Mouse (Mus musculus): ENCODE results near the gene Irak4. TPM values are rescaled to one million over a fixed set of nuclear protein-coding genes. Genes with fewer than 3 reads are reported as not detected.
A peak's percentile ranks its signal among the peaks of the same experiment; 100 is the strongest.

Gene Irak4
- polyA plus RNA-seq, 1 experiment from 2014 or later, result 1.5 TPM

DNA sequence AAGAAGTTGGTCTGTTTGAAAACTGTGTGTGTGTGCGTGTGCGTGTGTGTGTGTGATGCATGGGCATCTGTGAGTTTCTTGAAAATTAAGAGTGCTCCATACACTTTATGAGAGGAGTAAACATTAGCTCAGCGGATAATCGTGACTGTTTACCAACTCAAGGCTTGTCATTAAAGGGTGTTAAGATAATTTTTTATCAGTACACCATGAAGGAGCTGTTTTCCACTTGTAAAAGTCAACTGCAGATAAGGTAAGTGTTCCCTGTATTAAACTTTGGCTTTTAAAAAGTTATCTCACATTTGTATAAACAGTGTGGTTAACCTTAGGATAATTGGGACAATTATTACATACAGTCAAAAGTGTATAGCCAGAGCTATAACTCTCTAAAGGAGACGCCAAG, 11.1 kb upstream of the Irak4 start:
- Histone ChIP-seq H3K4me2 (replicated peaks) (no peak overlapping the region), H3K36me3 (no peaks in the 10 kb centered on the region), H3K9ac (replicated peaks) (no peak overlapping the region), H3K9me3 (no peaks in the 10 kb centered on the region), H3K27ac (replicated peaks) (no peak overlapping the region), H3K4me1 (no peaks in the 10 kb centered on the region), H3K27me3 (no peaks in the 10 kb centered on the region), H3K4me3 (no peak overlapping the region)
- no peak for ATAC-seq (replicated peaks)
- 85% methylated on average over 5 of the region's 5 CpGs for WGBS

DNA sequence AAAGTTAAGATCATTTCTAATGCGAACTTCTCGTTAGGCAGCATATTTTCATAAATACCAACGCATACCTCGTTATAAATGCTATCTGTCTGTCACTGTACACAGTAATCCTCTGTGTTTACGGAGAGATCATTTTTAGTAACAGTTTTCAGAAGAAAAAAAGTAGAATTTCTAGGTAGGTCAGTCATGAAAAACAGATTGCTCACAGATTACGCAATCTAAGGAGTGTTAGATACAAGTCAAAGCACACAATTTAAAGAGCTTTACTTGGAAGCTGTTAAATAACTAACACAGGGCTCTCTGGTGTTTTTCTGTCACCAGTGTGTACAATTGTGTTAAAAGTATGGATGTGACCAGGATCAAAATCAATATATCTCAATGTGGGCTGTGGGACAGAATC, 10.5 kb upstream of the Irak4 start:
- Histone ChIP-seq H3K4me2 (replicated peaks) (no peak overlapping the region), H3K27ac (replicated peaks) (no peak overlapping the region), H3K9me3 (no peaks in the 10 kb centered on the region), H3K4me1 (no peaks in the 10 kb centered on the region), H3K36me3 (no peaks in the 10 kb centered on the region), H3K4me3 (no peak overlapping the region), H3K27me3 (no peaks in the 10 kb centered on the region), H3K9ac (replicated peaks) (no peak overlapping the region)
- WGBS, result 69% methylated on average over 6 of the region's 6 CpGs
- no peak for ATAC-seq (replicated peaks)

DNA sequence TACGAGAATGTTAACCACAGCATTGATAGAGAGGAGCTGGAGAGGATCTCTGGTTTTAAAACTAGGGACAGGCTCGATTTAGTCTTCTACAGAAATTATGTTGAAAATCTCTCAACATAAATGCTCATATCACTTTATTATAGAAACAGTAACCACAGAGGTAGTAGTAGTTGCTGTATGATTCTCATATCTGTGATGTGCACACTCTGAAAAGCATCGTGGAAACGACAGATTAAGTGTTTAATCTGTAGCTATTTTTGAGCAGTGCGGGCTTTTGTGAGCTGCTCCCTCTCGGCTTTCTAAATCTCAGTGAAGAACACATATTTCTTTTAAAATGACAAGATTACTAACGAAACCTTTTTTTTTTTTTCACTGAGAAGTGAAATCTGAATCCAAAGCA, 7.9 kb upstream of the Irak4 start:
- H3K36me3 ChIP-seq, result no peaks in the 10 kb centered on the region
- no peaks in the 10 kb centered on the region for H3K9me3 ChIP-seq
- no peaks in the 10 kb centered on the region for H3K4me1 ChIP-seq
- H3K27ac ChIP-seq (replicated peaks), result no peak overlapping the region
- no peak overlapping the region for H3K4me2 ChIP-seq (replicated peaks)
- H3K27me3 ChIP-seq, result no peaks in the 10 kb centered on the region
- ATAC-seq (replicated peaks), result no peak
- WGBS, result 93% methylated on average over 7 of the region's 7 CpGs
- no peak overlapping the region for H3K4me3 ChIP-seq
- H3K9ac ChIP-seq (replicated peaks), result no peak overlapping the region

DNA sequence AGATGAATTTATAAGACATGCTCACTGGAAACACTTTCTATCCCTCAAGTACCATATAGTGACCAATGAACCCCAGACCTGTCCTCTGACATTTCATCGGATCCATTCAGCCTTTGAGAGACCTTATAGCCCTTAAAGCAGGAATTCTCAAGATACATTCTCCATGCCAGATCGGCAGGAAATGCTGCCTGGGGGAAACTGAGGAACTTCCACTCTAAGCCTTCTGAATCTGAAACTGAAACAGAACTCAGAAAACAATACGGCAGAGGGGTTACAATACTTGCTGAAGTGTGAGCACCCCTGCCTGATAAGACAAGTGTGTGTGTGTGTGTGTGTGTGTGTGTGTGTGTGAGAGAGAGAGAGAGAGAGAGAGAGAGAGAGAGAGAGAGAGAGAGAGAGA, 4.1 kb upstream of the Irak4 start:
- Histone ChIP-seq H3K36me3 (no peaks in the 10 kb centered on the region), H3K4me2 (replicated peaks) (no peak overlapping the region), H3K4me1 (0 out of 2 replicates have a peak, but pooled peaks cover 11% of the 10 kb centered on the region), H3K27me3 (no peaks in the 10 kb centered on the region), H3K9ac (replicated peaks) (no peak overlapping the region), H3K4me3 (no peak overlapping the region), H3K9me3 (no peaks in the 10 kb centered on the region), H3K27ac (replicated peaks) (no peak overlapping the region)
- WGBS, result 93% methylated on average over 3 of the region's 3 CpGs
- no peak for ATAC-seq (replicated peaks)

DNA sequence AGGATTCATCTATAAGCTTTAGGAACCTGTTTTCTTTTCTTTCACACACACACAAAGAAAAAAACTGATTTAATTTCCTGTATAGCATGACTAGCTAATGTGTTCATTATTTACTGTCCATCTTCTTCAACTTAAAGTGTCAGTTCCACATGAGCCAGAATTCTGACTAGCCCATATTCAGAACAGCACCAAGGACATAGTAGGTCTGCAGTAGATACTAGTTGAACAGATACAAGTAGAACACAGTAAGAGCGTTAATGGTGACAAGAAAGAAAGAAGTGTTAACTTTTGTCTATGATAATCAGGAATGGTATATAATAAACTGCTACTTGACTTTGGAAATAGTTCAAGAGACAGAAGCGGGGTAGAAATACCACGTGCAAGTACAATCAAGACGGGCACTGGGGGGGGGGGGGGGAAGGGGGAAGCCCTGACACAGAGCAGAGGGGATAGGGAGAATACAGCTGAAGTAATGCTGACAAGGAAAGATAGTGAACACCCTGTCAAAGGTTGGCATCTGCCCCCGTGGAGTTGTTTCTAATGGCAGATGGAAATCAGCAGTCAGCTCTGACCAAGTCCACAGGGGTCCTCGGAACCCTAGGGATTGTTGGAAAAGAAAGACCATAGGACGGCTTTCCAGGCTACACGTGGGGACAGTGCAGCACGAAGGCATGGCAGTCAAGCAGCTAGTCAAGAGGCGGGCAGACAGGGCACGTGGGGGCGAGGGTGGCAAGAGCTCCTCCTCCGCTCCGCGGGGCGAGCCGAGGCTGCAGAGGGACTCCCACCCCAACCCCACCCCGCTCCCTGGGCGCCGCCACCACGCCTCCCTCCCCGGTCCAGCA, 655 bp upstream of the Irak4 start:
- peak overlapping the region; percentile 53 for H3K9ac ChIP-seq (replicated peaks)
- peak; percentile 92 for ATAC-seq (replicated peaks)
- H3K4me2 ChIP-seq (replicated peaks), result peak overlapping the region; percentile 70
- H3K27me3 ChIP-seq, result no peaks in the 10 kb centered on the region
- H3K36me3 ChIP-seq, result no peaks in the 10 kb centered on the region
- H3K27ac ChIP-seq (replicated peaks), result no peak overlapping the region
- WGBS, result 9% methylated on average over 22 of the region's 22 CpGs
- H3K4me3 ChIP-seq, result peak overlapping the region; percentile 74
- 0 out of 2 replicates have a peak, but pooled peaks cover 11% of the 10 kb centered on the region for H3K4me1 ChIP-seq
- H3K9me3 ChIP-seq, result no peaks in the 10 kb centered on the region

DNA sequence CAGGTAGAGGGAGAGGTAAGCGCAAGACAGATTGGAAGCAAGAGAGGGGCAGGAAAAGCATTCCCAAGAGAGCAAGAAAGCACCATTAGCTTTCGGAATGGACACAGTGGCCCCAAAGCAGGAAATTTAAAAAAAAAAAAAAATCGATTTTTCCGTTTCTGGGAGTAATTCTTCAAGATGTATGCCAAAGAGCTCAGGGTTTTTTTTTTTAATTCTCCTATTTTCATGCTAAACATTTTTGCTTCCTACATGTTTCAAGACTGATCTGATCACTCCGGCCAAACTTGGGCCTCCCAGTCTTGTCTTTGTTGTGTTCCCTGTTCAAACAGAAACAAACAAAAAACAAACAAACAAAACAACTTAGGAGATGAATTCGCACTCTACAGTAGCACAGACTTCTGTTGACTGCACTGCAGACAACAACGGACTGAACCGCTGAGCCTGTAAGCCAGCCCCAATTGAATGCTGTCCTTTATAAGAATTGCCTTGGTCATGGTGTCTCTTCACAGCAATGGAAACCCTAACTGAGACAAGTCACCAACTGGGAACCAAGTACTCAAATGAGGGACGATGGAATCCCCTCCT, 701 bp downstream of the Irak4 start:
- 0 out of 2 replicates have a peak overlapping the region, but pooled peaks have one; percentile 20 for H3K27ac ChIP-seq (replicated peaks)
- WGBS, result 40% methylated on average over 9 of the region's 9 CpGs

DNA sequence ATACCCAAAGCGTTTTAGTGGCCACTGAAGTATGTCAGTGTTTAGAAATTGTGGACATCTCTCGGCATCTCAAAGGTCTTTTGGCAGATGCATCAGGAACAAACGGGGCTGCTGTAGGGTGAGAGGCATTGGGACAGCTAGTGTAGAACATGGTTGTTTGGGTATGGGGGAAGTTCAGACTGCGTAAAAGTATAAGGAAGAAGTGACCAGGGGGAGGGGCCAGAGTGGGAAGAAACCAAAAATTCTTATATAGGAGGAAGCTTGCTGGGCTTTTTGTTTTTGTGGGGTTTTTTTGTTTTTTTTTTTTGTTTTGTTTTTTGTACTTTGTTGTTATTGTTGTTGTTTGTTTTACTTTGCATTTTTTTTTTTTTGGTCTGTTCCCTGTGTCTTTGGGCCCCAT, 1.4 kb downstream of the Irak4 start:
- H3K27me3 ChIP-seq, result no peaks in the 10 kb centered on the region
- 0 out of 2 replicates have a peak, but pooled peaks cover 11% of the 10 kb centered on the region for H3K4me1 ChIP-seq
- ATAC-seq (replicated peaks), result no peak
- no peaks in the 10 kb centered on the region for H3K9me3 ChIP-seq
- no peak overlapping the region for H3K9ac ChIP-seq (replicated peaks)
- H3K4me3 ChIP-seq, result no peak overlapping the region
- H3K36me3 ChIP-seq, result no peaks in the 10 kb centered on the region
- no peak overlapping the region for H3K4me2 ChIP-seq (replicated peaks)
- no peak overlapping the region for H3K27ac ChIP-seq (replicated peaks)
- WGBS, result 89% methylated on average over 4 of the region's 4 CpGs

More for the DNA sequence above, 701 bp downstream of the Irak4 start:
- Histone ChIP-seq H3K9me3 (no peaks in the 10 kb centered on the region), H3K36me3 (no peaks in the 10 kb centered on the region), H3K9ac (replicated peaks) (peak overlapping the region; percentile 53), H3K4me2 (replicated peaks) (peak overlapping the region; percentile 70), H3K4me3 (peak overlapping the region; percentile 74), H3K4me1 (0 out of 2 replicates have a peak, but pooled peaks cover 11% of the 10 kb centered on the region), H3K27me3 (no peaks in the 10 kb centered on the region)
- no peak for ATAC-seq (replicated peaks)

DNA sequence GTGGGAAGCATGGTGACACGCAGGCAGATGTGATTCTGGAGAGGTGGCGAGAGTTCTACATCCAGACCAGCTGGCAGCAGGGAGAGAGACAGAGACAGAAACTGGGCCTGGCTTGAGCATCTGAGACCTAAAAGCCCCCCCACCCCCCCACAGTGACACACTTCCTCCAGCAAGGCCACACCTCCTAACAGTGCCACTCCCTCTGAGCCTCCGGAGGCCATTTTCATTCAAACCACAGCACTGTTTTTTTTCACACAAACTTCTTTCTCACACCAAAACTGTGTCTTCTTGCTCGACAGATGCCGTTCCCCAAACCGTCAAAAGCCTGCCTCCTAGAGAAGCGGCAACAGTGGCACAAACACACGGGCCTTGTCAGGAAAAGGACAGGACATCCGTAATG, 10.1 kb downstream of the Irak4 start:
- no peak overlapping the region for H3K4me3 ChIP-seq
- H3K4me2 ChIP-seq (replicated peaks), result no peak overlapping the region
- no peak for ATAC-seq (replicated peaks)
- 90% methylated on average over 9 of the region's 9 CpGs for WGBS
- H3K9me3 ChIP-seq, result no peaks in the 10 kb centered on the region
- no peak overlapping the region for H3K27ac ChIP-seq (replicated peaks)
- H3K27me3 ChIP-seq, result no peaks in the 10 kb centered on the region
- H3K9ac ChIP-seq (replicated peaks), result no peak overlapping the region
- no peaks in the 10 kb centered on the region for H3K36me3 ChIP-seq
- no peaks in the 10 kb centered on the region for H3K4me1 ChIP-seq

DNA sequence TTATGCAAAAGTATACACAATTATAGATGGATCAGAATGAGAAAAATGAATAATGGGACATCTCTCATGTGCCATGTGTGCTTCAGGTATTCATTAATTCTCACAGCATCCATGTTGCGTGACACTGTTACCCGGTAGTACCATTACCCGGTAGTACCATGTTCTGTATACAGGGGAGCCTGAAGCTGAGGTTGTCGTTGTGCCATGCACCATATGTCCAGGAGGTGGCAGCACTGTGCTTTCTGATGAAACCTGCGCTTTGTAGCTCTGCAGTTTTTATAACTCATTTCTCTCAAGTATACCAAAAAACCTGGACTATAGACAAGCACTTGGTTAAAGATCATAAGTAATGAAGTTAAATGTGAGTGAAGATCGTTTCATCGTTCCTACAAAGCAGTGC, 14.0 kb downstream of the Irak4 start:
- Histone ChIP-seq H3K4me2 (replicated peaks) (no peak overlapping the region), H3K27ac (replicated peaks) (no peak overlapping the region), H3K9me3 (no peaks in the 10 kb centered on the region), H3K9ac (replicated peaks) (no peak overlapping the region), H3K27me3 (no peaks in the 10 kb centered on the region), H3K4me3 (no peak overlapping the region), H3K4me1 (no peaks in the 10 kb centered on the region), H3K36me3 (no peaks in the 10 kb centered on the region)
- ATAC-seq (replicated peaks), result peak; percentile 63; the same call in 1 of the 2 replicates
- 18% methylated on average over 7 of the region's 7 CpGs for WGBS

DNA sequence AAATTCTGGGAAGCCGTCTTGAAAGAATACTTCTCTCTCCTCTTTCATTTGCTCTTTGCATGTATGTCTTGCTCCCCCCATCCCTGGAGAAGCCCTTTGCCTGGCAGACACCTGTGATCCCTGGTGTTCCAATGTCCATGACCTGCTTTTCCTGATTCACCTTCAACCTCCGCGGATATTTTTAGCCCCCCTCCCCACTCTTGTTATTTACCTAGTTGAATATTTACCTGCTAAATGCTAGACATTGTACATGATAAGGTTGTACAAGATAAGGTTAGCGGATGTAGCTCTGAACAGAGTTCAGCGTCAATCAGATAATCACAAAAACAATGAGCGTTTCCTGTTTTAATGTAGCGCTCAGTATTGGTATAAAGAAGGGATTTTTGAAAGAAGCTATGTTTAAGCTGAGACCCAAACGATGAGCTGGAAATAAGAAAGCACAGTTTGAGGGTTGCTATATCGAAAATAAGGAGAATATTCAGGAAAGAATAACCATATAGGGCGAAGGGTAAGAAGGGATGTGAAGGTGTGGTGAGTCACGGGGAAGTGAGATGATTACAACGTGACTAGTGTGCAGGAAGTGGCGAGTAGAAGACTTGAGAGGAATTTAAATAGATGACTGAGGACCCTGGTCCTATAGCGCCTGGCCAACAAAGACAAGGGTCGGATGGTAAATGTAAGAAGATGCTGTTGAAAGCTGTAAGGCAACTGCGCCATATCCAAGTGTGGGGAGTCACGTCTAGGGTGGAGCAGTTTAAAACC, 15.6 kb downstream of the Irak4 start:
- Histone ChIP-seq H3K4me2 (replicated peaks) (no peak overlapping the region), H3K27ac (replicated peaks) (no peak overlapping the region), H3K4me1 (no peaks in the 10 kb centered on the region), H3K9ac (replicated peaks) (no peak overlapping the region), H3K4me3 (no peak overlapping the region), H3K9me3 (no peaks in the 10 kb centered on the region), H3K27me3 (no peaks in the 10 kb centered on the region), H3K36me3 (no peaks in the 10 kb centered on the region)
- ATAC-seq (replicated peaks), result no peak
- 87% methylated on average over 17 of the region's 17 CpGs for WGBS

DNA sequence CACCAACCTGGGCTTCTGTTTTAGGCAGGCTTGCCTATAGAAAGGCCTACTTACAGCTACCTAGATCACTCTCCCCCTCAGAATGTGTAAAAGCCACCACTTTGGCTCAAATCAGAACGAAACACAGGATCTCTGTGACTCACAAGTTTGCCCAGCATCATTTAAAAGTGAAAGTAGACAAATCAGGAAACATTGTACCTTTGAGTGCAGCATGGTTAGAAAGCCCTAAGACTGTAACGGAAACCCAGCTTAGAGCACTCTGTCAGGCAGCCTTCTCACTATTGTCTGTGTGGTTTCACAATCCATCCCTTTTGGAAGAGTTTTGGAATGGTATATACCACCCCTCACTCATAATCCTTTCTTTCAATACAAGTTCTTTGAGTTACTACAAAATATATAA, 21.5 kb downstream of the Irak4 start:
- Histone ChIP-seq H3K9me3 (no peaks in the 10 kb centered on the region), H3K4me1 (no peaks in the 10 kb centered on the region), H3K27me3 (no peaks in the 10 kb centered on the region), H3K36me3 (no peaks in the 10 kb centered on the region), H3K4me3 (no peak overlapping the region), H3K4me2 (replicated peaks) (no peak overlapping the region), H3K9ac (replicated peaks) (no peak overlapping the region), H3K27ac (replicated peaks) (no peak overlapping the region)
- 79% methylated on average over 2 of the region's 2 CpGs for WGBS
- no peak for ATAC-seq (replicated peaks)

DNA sequence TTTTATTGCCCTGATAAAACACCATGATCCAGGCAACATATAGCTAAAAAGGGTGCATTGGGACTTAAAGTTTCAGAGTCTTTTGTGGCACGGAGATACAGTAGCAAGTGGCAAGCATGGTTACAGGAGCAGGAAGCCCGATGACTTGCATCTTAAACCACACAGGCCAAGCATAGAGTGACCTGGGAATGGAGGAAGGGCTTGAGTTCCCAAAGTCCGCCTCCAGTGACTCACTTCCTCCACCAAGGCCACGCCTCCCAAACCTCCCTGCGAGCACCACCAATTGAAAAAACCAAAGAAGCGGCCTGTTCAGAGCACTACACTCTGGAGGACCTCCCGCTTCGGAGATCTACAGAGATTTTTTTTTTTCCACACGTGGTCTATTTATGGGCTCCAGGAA, 22.4 kb downstream of the Irak4 start:
- ATAC-seq (replicated peaks), result no peak
- H3K9ac ChIP-seq (replicated peaks), result no peak overlapping the region
- no peaks in the 10 kb centered on the region for H3K4me1 ChIP-seq
- no peak overlapping the region for H3K27ac ChIP-seq (replicated peaks)
- no peaks in the 10 kb centered on the region for H3K27me3 ChIP-seq
- H3K36me3 ChIP-seq, result no peaks in the 10 kb centered on the region
- no peak overlapping the region for H3K4me2 ChIP-seq (replicated peaks)
- no peaks in the 10 kb centered on the region for H3K9me3 ChIP-seq
- 91% methylated on average over 9 of the region's 9 CpGs for WGBS
- H3K4me3 ChIP-seq, result no peak overlapping the region
